Mouse (Mus musculus) lung, adult 2 months (tissue): ENCODE measurements around the gene Hmx1. TPM values are rescaled to one million over a fixed set of nuclear protein-coding genes. Genes with fewer than 3 reads are reported as not detected.

Source experiments
- DNase-seq: peaks from one replicate; pipeline ENCODE4 v3.0.0; 2022
- H3K4me1 ChIP-seq: fragments of 200-500 bp; 2 replicates; pipeline ENCODE4 v1.6.1; 2011; ENCODE audit warnings: low read length; ENCODE audit not compliant: control insufficient read depth, insufficient read depth
- H3K4me3 ChIP-seq: fragments of 200-500 bp; replicated peaks from 2 replicates; pipeline ENCODE3; 2011; ENCODE audit warnings: low read depth, mild to moderate bottlenecking, control low read depth, low read length; ENCODE audit errors: extremely low read depth
- CTCF ChIP-seq: fragments of 200-500 bp; IDR thresholded peaks from 2 replicates; pipeline ENCODE4 v1.5.1; 2011; ENCODE audit warnings: mild to moderate bottlenecking, low read length, control low read depth; ENCODE audit not compliant: insufficient read depth
- POLR2A ChIP-seq: fragments of 200-500 bp; IDR thresholded peaks from 2 replicates; pipeline ENCODE4 v1.6.1; 2011; ENCODE audit warnings: low read depth, mild to moderate bottlenecking, control low read depth, low read length, borderline replicate concordance; ENCODE audit errors: extremely low read depth
- WGBS: fragments of 180-500 bp; shearing (Covaris S2); methylation state at CpG from one replicate; pipeline ENCODE4 v1.1.7; 2018; 5-methylcytosine and 5-hydroxymethylcytosine counted together
- polyA plus RNA-seq: library from polyadenylated mRNA; depleted of rRNA; stranded (reverse); fragments of >200 nt; gene quantifications from 2 replicates; pipeline ENCODE4 v1.2.3, GENCODE M21; 2012; rRNA removed

Hmx1 gene
- polyA plus RNA-seq, 1 experiment: not detected

- no peak for DNase-seq
- no peak for TF ChIP-seq CTCF
- no peak for TF ChIP-seq POLR2A
- Histone ChIP-seq H3K4me1 (no peaks in the 10 kb centered on the region), H3K4me3 (no peak overlapping the region)
- WGBS: 43% methylated on average over 6 of the region's 6 CpGs
These were observed 39.0 kb downstream of the Hmx1 start for GRCm38 (mm10) chr5:35427901-35428300.

GRCm38 (mm10) chr5:35428421-35428820 is 39.5 kb downstream of the Hmx1 start:
- WGBS: 78% methylated on average over 6 of the region's 6 CpGs
- no peak for DNase-seq
- Histone ChIP-seq H3K4me3 (no peak overlapping the region), H3K4me1 (no peaks in the 10 kb centered on the region)
- no peak for TF ChIP-seq CTCF
- TF ChIP-seq POLR2A: no peak

- H3K4me1 ChIP-seq: no peaks in the 10 kb centered on the region
- no peak for DNase-seq
- no peak overlapping the region for H3K4me3 ChIP-seq
- WGBS: 54% methylated on average over 6 of the region's 6 CpGs
- TF ChIP-seq POLR2A (no peak), CTCF (no peak)
These were observed 43.2 kb downstream of the Hmx1 start for GRCm38 (mm10) chr5:35432098-35432497.

GRCm38 (mm10) chr5:35434038-35434437 is 45.1 kb downstream of the Hmx1 start:
- no peaks in the 10 kb centered on the region for H3K4me1 ChIP-seq
- DNase-seq: no peak
- H3K4me3 ChIP-seq: no peak overlapping the region
- TF ChIP-seq POLR2A (no peak), CTCF (no peak)
- 37% methylated on average over 5 of the region's 5 CpGs for WGBS

DNA sequence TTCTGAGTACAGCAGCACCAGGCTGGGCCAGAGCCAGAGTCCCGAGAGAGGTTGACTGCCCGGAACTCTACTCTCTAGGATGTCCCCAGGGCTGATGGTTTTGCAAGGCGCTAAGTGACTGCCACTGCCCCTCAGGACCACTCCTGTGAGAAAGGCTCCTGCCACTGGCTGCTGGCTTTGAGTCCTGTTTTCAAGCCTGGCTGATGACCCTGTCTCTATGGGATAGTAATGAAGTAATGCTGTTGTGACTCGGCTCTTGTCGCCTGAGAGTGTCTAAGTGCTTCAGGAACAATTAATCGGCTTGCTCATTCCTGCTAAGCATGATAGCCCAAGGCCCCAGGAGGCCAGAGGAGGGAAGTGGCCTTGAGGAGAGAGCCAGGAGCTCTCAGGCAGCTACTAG is 45.8 kb downstream of the Hmx1 start:
- no peaks in the 10 kb centered on the region for H3K4me1 ChIP-seq
- H3K4me3 ChIP-seq: no peak overlapping the region
- WGBS: 50% methylated on average over 6 of the region's 6 CpGs
- TF ChIP-seq POLR2A: no peak
- TF ChIP-seq CTCF: no peak
- DNase-seq: no peak

GRCm38 (mm10) chr5:35438805-35439204 is 49.9 kb downstream of the Hmx1 start:
- no peak for TF ChIP-seq CTCF
- TF ChIP-seq POLR2A: no peak
- WGBS: 76% methylated on average over 6 of the region's 6 CpGs
- Histone ChIP-seq H3K4me3 (no peak overlapping the region), H3K4me1 (no peaks in the 10 kb centered on the region)
- DNase-seq: no peak

DNA sequence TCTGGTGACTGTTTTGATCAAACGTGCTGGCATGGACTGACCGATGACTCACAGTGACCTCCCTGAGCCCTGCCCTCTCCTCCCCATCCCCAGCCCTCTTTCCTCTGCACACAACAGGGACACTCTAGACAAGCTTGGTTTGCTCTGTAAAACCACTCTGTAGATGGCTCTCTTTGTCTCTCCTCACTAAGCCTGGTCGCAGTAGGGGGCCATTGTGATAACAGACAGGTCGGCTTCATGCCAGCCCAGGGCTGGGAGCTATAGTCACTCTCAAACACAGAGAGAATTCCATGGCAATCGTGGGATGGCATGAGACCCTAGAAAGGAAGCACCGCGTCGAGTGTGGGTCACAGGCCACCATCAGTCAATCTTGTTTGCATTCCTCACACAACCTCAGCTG is 51.6 kb downstream of the Hmx1 start:
- TF ChIP-seq POLR2A (no peak), CTCF (no peak)
- Histone ChIP-seq H3K4me1 (no peaks in the 10 kb centered on the region), H3K4me3 (no peak overlapping the region)
- no peak for DNase-seq
- 35% methylated on average over 8 of the region's 8 CpGs for WGBS

DNA sequence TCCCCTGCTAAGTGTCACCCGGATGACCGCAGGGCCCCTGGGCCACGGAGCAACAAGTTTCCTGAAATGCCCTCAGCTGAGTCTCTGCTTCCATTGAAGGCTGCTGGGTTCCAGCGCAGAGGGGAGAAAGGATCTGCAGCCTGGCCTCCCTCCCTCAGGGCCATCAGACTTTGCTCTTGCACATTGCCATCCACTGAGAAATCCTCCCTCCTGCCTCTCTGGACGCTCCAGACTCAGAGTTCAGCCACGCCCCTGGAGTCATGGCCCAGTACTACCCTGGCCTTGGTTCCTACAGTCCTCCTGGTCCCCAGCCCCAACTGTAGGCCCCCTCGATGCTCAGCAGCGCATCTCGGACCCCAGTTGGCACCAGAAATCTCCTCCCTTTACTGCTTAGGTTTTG is 52.5 kb downstream of the Hmx1 start:
- DNase-seq: no peak
- no peak overlapping the region for H3K4me3 ChIP-seq
- WGBS: 65% methylated on average over 9 of the region's 9 CpGs

DNA sequence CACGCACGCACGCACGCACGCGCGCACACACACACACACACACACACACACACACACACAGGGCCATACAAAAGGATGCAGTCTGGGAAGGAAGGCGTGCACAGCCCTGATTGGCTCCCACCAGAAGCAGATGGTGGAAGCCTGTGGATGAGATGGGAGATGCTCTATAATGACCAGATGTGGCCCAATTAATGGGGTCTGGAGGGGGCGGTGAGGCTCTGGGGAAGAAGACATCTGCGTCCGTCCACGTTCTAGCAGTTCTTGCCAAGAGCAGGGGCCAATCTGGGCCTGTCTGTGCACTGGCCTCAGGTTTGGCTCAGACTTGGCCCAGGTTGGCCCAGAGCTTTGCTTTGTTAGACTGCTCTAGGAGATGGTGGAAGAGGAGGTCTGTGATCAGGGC is 55.8 kb downstream of the Hmx1 start:
- no peak for DNase-seq
- H3K4me1 ChIP-seq: no peaks in the 10 kb centered on the region
- TF ChIP-seq POLR2A: no peak
- no peak for TF ChIP-seq CTCF
- H3K4me3 ChIP-seq: no peak overlapping the region
- 89% methylated on average over 12 of the region's 12 CpGs for WGBS

More for the DNA sequence above, 52.5 kb downstream of the Hmx1 start:
- H3K4me1 ChIP-seq: no peaks in the 10 kb centered on the region
- TF ChIP-seq CTCF: no peak
- TF ChIP-seq POLR2A: no peak

GRCm38 (mm10) chr5:35447656-35448443 is 58.9 kb downstream of the Hmx1 start:
- DNase-seq: no peak
- H3K4me1 ChIP-seq: no peaks in the 10 kb centered on the region
- 16% methylated on average over 27 of the region's 27 CpGs for WGBS
- no peak for TF ChIP-seq POLR2A
- no peak for TF ChIP-seq CTCF
- no peak overlapping the region for H3K4me3 ChIP-seq

Other genes with a start within 250 kb of the Hmx1 start
- 0.07 and 0.14 TPM in 2 replicates for gene Adra2c, start 110.8 kb upstream of the Hmx1 start, polyA plus RNA-seq
- gene Cpz, start 136.6 kb downstream of the Hmx1 start, polyA plus RNA-seq: 6.0 and 9.2 TPM in 2 replicates
- 4.2 and 4.5 TPM in 2 replicates for gene Trmt44, start 186.0 kb downstream of the Hmx1 start, polyA plus RNA-seq
- gene Acox3, start 193.9 kb downstream of the Hmx1 start, polyA plus RNA-seq: 42.8 and 53.8 TPM in 2 replicates